Mouse (Mus musculus): ENCODE results near the gene Shank2.

Shank2 gene

GRCm38 (mm10) chr7:144378254-144378653, 376.5 kb downstream of the Shank2 start:
- no peak for DNase-seq

DNA sequence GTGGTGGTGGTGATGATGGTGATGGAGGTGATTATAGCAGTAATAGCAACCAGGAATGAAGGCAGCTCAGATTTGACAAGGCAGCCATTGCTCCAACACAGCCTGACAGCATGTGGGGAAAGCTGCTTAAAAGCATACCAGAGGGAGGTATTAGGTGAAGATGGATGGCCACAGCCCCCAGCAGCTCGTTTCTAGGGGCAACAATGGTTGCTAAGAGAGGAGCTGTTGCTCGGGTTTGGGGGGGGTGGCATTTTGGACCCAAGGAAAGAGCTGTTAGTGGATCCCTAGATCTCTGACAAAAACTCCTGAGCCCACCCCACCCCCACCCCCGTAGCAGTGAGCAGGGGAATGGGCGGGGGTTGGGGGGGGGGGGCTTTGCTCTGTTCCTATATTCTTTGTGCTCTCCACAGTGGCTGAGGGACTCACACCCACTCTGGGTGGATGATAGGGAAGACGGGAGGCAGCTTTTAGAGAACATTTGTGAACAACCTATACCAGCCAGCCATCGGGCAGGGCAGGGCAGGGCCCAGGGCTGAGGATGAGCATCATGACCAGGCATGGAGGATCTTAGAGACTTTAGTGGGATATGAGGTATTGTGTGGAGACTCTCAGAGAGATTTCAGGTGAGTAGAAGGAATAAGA, 377.6 kb downstream of the Shank2 start:
- no peak for DNase-seq

DNA sequence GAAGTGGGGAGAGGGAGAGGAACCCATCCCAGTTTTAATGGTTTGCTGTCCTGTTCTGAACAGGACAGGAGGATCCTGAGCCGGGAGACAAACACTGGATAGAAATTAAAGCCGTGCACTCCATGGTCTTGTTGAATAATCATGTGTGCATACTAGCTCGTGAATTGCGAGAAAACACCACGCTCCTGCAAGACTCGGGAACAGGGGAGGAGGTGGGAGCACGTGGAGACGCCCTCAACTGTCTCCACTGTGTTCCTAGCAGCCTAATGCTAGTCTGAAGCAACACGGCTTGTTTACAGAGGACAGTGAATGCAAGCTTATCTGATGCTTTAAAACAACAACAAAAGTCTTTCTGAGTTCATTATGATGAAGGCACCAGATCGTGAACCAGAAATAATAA, 379.9 kb downstream of the Shank2 start:
- no peak for DNase-seq

DNA sequence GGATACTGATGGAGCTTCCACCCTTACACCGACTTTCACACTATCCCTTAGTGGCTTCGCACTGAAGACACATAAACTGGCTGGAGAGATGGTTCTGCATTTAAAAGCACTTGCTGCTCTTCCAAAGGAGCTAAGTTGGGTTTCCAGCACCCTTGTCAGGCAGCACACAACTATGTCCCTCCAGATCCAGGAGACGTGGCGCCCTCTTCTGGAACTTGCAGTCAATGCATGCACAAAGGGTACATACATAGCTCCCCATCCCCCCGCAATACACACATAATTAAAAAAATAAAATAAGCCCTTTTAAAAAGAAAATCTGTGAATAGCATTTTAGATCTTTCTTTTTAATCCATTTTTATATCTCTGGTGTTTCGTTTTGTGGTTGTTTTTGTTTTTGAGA, 385.8 kb downstream of the Shank2 start:
- no peak for DNase-seq

- no peak for DNase-seq
These were observed 388.0 kb downstream of the Shank2 start for GRCm38 (mm10) chr7:144389704-144390103.

DNA sequence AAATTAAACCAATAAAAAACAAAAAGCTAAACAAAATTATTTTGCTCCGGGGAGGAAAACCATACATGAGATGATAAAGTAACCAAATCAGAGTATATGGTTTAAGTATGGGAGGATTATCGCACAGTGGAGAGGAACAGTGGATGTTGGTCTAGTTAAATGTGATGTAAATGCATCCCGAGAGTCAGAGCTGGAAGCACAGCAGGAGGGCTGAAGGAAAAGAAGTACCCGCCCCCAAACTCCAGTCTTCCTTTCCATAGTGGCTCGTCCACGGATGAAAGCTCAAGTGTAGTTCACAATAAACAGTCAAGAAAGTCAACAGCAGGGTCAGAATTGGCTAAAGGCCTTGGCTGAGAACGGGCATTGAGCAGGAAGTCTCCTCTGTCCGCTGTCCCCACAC, 388.9 kb downstream of the Shank2 start:
- no peak for DNase-seq

DNA sequence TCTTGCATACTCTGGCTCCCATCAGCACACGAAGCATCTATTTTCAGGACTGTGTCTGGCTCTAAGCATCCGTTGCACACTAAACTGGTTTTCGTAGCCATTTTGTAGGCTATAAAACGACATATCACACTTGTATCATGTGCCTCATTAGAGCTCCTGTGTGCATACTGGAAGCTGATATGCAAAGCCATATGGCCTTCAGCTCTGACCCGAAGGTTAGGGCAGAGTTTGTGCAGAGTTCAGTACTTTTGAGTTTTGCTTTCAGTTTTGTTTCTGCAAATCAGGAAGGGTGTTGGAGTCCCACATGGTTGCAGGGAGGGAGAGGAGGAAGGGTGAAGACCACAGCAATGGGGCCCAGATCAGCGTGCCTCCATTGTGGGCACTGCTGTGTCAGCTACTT, 390.0 kb downstream of the Shank2 start:
- DNase-seq, result no peak

- DNase-seq, result no peak
These were observed 400.8 kb downstream of the Shank2 start for GRCm38 (mm10) chr7:144402492-144402891.

- no peak for DNase-seq
These were observed 405.9 kb downstream of the Shank2 start for GRCm38 (mm10) chr7:144407675-144408074.

GRCm38 (mm10) chr7:144408464-144409000, 406.8 kb downstream of the Shank2 start:
- no peak for DNase-seq

- DNase-seq, result no peak
These were observed 408.0 kb downstream of the Shank2 start for GRCm38 (mm10) chr7:144409682-144410081.

GRCm38 (mm10) chr7:144411967-144412906, 410.5 kb downstream of the Shank2 start:
- DNase-seq, result no peak

DNA sequence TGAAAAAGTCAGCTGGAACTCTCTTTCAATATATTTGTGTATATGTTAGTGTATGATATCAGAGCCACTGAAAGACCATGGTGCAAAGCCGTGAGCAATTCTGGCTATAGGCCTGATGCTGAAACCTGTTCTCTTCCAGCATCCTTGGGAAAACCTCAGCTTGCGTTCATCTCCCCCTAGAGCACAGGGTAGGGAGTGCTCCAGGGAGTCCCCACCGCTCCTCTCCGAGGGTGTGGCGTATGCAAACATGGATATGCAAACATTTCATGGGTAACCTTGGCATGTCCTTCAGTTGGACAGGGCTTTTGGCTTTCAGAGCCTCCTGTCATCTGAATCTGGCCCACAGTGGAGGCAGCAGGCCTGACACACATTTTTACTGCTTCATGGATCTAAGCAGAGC, 412.9 kb downstream of the Shank2 start:
- DNase-seq, result no peak

DNA sequence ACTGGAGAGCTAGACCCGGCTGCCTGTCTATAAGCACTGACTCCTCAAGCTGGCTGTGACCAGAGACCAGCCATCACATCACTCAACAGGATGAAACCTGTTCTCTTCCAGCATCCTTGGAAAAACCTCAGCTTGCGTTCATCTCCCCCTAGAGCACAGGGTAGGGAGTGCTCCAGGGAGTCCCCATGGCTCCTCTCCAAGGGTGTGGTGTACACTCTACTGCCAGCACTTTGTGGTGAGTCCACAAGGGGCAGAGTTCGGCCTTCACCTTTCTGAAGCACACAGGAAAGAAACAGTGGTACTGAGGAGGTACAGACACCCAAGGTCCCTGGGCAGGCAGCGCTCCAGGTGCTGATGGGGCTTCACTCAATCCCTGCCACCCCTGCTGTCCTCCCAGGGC, 414.1 kb downstream of the Shank2 start:
- DNase-seq, result no peak

GRCm38 (mm10) chr7:144417234-144417633, 415.5 kb downstream of the Shank2 start:
- DNase-seq, result no peak

DNA sequence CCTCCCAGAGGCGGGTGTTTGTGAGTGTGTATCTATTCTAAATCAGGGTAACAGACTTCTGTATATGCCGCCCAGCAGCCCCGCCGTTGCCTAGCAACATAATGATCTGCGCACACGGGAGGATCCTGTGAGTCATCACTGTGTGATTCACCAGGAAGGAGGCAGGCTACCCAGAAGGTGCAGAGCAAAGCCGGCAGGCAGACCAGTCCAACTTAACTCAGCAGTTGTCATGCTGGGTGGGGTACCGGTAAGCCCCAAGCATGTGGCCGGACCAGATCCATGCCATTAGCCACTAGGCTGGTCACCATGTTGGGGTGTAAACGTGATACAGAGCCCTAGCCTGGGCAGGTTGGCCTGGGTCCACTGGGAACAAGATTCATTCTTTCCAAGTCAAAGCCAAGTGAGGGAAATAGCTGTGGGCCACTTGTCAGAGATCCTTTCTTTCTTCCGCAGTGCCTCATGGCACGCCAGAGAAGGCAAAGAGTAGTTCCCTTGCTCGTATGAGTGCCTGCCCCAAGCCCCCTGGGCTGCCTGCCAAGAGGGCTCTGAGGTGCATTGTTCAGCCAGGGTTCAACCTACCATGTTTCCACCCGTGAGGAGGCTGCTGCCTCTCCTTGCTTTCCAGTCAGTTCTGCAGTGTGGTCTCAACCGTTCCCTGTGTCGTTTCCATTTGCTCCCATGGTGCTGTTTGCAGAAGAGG, 416.1 kb downstream of the Shank2 start:
- DNase-seq, result no peak

DNA sequence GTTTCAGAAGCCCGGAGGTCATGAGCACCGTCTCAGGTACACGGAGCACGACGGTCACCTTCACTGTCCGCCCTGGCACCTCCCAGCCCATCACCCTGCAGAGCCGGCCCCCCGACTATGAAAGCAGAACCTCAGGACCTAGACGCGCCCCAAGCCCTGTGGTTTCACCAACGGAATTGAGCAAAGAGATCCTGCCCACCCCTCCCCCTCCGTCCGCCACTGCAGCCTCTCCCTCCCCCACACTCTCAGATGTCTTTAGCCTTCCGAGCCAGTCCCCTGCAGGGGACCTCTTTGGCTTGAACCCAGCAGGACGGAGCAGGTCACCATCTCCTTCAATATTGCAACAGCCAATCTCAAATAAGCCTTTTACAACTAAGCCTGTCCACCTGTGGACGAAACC, 418.8 kb downstream of the Shank2 start:
- no peak for DNase-seq

DNA sequence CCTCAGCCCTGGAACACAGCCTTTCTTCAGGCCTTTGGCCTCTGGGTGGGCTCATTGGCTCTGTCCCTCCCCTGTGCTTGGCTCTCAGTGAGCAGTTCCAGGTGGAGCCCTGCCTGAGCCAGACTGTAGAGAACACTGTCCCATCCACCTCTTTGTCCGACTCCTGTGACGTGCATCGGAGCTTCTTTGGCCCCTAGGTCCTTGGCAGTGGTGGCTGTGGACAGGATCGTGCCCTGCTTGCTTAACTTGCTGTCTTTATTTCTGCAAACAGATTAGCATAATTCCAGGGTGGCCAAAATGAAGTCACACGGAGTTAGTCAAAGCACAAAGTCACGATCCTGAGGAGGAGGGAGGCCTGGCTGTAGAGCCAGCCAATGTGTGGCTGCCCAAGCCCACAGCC, 419.8 kb downstream of the Shank2 start:
- no peak for DNase-seq

GRCm38 (mm10) chr7:144425953-144426352, 424.2 kb downstream of the Shank2 start:
- peak; percentile 50 for DNase-seq

- no peak for DNase-seq
These were observed 424.9 kb downstream of the Shank2 start for GRCm38 (mm10) chr7:144426594-144426993.

- peak; percentile 13 for DNase-seq
These were observed 425.7 kb downstream of the Shank2 start for GRCm38 (mm10) chr7:144427460-144427859.

DNA sequence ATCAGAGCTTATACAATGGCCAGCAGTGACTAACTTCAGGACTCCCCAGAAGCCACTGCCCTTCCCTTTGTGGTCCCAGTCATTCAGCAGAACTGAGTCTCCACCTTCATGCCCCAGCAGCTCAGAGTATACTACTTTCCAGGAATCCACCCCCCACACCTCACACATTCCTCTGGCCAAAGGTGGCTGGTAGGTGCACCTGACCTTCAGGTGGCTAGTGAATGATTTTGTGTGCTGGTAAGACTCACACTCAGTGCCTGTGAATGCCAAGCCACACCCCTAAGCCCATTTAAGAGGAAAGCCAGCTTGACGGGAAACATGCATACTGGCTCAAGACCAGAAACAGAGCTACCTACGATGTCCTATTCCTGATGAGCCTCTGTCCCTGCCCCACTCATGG, 431.2 kb downstream of the Shank2 start:
- no peak for DNase-seq

GRCm38 (mm10) chr7:144438811-144439210, 437.1 kb downstream of the Shank2 start:
- no peak for DNase-seq

Measured in thymus, postnatal 14 days (tissue).